Mouse (Mus musculus) brain, adult 2 months (tissue): ENCODE measurements around the gene Pcbp2.

ENCODE experiments used
- DNase-seq: peaks from one replicate; pipeline ENCODE4 v3.0.0; 2011; ENCODE audit warnings: low read depth, low spot score

Gene Pcbp2

DNA sequence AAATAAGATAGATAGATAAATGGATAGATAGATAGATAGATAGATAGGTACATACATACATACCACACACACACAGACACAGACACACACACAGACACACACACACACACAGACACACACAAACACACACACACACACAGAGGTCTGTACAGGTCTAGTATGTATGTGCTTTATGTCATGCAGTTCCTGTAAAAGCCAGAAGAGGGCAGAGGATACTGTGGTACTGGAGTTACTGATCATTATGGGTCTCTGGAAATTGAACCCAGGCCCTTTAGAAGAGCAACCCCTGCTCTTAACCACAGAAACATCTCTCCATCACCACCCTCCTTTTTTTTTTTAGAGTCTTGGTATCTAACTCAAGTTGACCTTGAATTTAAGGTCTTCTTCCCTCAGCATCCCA is 6.7 kb upstream of the Pcbp2 start:
- DNase-seq = peak; percentile 22

DNA sequence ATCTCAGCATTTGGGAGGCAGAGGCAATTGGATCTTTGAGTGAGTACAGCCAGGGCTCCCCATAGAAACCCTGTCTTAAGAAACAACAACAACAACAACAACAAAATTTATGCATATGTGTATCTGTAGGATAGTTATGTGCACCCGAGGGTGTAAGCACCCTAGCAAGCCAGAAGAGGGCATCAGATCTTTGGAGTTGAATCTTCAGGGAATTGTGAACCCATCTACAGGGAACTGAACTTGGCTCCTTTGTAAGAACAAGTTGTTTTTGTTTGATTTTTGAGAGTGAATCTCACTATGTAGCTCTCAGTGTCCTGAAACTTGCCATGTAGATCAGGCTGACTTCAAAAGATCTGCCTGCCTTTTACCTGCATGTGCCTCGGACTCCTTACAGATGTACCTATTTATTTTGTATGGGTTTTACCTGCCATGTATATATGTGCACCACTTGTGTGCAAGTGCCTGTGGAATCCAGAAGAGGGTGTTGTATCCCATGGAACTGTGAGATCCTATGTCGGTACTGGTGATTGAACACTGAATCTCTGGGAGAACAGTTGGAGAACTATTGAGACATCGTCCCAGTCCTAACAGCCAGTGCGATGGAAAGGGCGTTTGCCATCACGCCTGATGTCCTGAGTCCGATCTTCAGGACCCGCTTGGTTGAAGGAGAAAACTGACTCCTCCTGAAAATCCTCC is 1.5 kb upstream of the Pcbp2 start:
- no peak for DNase-seq

DNA sequence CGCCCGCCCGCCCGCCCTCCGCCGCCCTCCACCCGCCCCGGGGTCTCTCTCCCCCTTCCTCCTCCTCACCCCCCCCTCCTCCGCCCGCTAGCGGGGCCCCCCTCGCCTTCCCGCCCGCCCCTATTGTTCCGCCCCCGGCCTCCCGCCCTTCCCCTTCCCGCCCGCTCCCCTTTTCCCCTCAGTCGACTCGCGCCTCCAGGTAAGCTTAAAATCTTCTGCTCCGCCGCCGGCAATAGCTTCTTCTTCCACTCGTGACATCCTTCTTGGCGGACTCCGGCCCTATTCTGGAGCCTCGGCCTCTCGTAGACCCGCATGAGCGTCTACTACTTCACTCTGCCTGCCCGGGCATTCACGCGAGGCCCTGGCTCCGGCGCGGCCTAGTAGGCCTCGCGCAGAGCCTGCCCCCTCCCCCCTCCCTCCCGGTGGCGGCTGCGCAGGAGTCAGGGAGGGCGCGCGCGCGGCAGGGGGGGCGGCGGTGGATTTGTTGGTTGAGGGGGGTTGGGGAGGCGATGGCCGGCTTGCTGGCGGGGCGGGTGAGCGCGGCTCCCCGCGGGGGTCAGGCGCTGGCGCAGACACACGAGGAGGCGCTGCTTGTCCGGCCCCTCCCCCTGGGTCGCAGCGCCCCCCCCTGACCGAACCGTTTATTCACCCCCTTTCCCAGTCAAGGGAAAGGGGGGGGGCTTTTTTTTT is 411 bp downstream of the Pcbp2 start:
- peak; percentile 93 for DNase-seq

DNA sequence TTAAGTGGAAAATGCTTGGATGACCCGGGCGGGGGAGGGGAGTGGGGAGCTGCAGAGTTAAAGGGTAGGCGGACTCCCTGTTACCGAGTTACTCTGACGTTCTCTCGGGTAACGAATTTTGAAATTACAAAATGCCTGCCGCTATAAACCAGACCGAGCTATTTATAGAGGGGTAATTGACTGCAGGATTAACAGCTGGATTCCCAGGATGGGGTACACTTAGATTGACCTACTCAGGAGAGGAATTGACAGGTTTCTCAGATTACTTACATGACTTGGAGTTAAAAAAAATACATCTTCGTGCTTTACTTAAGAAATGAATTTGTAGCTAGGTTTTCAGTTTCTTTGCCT is 931 bp downstream of the Pcbp2 start:
- DNase-seq = no peak

DNA sequence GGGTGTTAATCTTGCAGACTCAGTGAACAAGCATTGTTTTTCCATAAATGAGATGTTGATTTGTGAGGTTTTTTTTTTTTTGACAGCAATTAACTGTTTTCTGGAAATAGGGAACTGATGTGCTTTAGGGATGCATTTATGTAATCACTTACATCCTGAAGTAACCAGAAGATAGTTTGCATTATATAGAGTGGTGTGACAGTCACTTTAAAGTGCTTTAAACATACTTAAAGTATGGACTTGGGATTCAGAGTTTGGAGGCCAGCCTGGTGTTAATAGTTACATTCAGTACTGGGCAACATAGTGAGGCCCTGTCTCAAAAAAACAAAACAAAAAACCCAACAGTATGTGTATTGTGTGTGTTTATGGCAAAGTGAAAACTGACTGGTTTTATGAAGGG is 1.4 kb downstream of the Pcbp2 start:
- no peak for DNase-seq

DNA sequence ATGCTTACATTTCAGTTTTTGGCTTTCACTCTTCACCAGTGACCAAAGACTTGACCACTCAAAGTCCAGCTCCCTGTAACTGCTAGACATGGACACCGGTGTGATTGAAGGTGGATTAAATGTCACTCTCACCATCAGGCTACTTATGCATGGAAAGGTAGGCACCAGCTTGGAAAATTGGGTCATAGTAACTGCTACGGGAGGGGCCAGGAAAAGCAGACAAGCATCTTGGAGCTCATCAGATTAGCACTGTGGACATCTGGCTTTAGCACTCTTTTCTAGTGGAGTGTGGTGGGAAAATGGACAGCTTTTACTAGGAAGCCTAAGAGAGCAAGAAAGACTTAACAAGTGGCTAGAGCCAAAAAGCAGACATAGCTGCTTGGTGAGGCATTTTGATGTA is 2.9 kb downstream of the Pcbp2 start:
- peak; percentile 53 for DNase-seq

DNA sequence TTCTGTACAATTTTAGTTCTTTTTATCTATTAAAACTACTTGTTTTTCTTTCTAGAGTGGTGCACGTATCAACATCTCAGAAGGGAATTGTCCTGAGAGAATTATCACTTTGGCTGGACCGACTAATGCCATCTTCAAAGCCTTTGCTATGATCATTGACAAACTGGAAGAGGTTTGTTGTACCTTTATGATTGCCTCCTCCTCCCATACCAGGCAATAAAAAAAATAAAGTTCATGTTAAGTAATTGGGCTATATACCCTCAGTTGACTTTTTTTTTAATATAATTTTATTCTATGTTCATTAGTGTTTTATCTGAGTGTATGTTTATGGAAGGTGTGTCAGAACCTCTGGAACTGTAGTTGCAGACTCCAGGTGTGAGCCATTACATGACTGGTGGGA is 4.2 kb downstream of the Pcbp2 start:
- DNase-seq = no peak

DNA sequence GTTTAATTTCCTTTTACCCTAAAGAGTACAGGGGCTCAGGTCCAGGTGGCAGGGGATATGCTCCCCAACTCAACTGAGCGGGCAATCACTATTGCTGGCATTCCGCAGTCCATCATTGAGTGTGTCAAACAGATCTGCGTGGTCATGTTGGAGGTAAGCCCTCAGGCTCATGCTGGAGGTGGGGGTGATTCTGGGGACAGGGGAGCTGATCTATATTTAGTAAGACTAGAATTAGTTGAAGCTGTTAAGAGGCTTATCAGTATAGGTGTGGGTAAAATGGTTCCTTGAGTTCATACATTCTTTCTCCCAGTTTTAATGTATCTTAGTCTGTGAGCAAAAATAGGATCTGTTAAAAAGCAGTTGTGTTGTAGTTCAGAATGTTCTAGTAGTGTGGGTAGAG is 12.8 kb downstream of the Pcbp2 start:
- DNase-seq = no peak

DNA sequence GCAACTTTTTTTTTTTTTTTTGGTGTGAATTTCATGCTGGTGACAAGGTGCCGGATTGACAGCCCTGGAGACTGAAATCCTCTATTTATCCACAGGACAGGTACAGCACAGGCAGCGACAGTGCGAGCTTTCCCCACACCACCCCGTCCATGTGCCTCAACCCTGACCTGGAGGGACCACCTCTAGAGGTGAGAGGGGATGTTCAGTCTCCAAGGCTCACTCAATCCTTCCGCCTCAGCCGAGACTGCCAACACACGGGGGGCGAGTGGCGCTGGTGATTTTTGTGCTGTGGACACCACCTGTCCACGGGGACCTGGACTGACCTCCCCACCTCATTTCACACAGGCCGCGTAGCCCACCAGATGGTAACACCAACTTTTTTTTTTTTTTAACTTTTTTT is 15.5 kb downstream of the Pcbp2 start:
- DNase-seq = no peak

DNA sequence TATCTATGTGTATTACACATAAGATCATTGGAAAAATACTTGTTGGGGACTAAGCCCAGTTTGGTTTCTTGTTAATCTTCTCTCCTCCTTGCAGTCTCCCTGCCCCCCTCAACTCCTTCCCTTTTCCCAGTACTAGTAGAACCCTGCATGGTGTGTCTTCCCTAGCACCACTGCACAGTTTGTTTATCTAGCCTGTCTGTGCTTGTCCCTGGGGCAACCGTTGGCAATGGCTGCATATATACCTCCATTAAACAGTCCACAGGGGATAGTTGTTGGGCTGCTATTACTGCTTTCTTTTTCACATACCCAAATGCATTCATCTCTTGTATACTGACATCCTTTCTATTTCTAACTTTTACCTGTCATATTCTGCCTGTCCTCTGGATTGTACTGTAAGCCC is 17.3 kb downstream of the Pcbp2 start:
- DNase-seq = no peak

DNA sequence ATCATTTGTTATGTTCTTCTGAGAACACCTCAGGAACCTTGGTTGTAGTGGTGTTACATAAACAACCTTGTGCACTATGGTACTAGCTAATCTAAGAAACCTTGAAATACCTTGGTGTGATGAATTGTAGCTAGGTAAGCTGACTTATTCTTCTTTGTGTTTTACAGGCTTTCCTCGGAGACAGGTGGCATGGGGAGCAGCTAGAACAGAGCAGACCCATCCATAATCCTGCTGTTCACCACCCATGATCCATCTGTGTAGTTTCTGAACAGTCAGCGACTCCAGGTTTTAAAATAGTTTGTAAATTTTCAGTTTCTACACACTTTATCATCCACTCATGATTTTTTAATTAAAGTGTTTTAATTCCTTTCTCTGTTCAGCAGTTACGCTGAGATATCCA is 28.0 kb downstream of the Pcbp2 start:
- DNase-seq = peak; percentile 61

DNA sequence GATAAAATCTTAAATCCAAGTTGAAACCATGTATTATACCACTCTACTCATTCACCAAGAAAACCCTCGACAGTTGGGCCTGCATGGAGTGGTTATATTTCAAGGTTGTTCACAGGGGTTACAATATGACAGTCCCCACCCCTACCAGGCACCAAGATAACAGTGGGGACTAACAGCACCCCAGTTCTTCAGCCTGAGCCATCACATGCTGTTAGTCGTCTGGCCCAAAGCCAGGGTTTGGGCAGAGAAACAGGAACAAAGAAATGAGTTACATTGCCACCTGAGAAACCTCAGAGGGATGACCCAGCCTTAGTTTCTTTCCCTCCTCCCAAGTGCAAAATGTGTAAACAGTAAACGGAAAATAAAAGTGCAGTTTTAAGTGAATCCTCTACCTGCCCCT is 29.0 kb downstream of the Pcbp2 start:
- DNase-seq = peak; percentile 47

DNA sequence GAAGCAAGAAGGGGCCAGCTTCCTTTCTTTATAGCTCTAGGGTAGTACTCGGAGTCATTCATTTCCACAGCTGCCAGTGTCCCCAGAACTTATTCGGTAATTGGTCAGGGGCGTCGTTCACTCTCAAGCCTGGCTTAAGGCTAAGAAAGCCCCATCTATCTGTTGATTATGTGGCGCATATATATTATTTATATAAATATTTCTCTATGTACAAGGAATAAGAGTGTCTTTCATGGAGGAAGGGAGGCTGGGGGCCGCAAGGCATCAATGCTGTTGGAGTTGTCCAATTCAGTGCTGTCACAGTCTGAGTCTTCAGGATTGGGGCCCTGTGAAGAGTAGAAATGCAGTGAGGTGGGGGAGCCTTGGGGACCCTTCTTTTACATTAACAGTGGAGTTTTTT is 29.5 kb downstream of the Pcbp2 start:
- no peak for DNase-seq

DNA sequence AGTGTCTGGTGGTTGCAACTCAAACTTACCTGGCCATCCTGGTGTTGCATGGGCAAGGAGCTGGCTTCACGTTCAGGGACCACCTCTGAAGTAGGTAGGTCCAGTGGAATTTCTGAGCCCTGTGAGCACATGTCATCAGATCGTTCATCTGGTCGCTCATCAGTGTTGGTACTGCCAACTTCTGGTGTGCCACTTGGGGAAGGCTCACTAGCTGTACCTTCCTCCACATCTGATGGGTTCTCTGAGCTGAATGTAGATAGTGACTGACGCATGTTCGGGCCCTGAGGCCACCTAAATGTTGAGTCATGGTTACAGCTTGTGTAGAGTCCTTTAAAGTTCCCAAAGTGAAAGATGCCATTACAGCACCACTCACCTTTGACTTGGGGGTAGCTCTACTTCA is 30.1 kb downstream of the Pcbp2 start:
- DNase-seq = no peak

DNA sequence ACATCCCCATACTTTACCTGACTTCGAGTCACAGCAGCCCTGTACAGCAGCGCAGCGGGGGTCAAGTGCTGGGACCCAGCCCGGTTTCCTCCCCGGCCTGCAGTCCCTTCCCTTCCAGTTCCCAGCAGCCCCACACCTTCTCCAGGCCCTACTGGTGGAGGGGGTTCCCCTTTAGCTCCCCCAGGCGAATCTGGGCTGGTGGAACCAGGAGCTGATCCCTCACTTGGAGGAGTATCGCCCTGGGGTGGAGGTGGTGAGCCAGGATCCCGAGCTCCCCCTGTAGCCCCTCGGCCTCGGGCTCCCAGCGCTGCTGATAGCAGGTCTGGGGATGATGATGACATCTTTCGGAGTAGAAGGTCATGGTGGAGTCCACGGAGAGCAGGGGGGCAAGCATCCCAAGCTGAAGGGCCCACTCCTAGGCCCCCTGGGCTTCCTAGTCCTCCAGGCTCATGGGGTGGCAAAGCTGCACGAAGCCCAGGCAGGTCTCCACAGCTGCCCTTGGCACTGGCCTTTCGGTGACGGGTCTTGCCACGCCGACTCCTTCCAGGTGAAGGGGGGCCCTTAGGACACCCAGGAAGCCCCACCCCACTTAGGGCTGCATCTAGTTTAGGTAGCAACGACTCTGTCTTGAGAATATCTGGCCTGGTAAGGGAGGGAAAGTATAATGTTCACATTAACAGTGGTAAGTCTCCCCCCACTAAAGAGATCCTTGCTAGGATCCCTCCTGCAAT is 30.9 kb downstream of the Pcbp2 start:
- no peak for DNase-seq

DNA sequence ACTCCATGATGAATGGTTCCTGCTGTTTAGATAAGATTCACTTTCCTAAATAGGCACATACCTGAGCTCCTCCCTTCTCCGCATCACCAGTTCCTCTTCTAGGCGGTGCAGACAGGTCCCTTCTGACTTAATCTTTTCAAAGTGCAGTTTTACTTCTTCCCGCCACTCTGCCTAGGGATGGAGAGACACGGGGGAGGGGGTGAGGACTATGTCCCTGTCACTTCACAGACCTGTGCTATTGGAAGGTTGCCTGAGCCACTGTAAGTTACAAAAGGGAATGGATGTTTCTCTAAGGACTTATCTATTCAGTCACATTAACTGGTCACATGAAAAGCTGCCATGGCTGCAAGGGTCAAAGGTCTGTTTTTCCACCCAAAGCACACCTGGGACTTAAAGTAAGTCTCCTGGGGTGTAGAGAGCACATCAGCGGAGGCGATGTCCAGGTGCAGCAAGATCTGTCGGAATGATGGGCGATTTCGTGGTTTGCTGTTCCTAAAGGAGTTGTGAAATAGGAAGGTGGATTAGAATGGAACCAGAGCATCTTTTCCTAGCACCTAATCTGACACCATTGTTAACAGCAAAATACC is 32.0 kb downstream of the Pcbp2 start:
- no peak for DNase-seq

DNA sequence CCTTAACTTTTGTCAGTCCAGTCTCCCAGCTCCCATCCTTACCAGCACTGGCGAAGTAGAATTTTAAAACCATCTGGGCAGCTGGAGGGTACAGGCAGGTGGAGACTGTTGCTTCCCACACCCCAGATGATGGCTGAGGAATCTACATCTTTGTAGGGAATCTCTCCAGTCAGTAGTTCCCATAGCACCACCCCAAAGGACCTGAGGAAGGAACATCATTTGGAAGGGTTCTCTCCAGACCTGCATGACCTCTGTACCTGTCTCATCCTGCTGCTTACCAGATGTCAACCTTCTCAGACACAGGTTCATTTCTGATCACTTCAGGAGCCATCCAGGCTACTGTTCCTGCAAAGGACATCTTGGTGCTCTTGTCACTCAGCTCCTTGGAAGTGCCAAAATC is 33.1 kb downstream of the Pcbp2 start, which contains the start of gene Gm10337:
Gene Gm10337 (plus strand): TSS at position 276 of the 400 bp plus-strand sequence.
- no peak for DNase-seq

DNA sequence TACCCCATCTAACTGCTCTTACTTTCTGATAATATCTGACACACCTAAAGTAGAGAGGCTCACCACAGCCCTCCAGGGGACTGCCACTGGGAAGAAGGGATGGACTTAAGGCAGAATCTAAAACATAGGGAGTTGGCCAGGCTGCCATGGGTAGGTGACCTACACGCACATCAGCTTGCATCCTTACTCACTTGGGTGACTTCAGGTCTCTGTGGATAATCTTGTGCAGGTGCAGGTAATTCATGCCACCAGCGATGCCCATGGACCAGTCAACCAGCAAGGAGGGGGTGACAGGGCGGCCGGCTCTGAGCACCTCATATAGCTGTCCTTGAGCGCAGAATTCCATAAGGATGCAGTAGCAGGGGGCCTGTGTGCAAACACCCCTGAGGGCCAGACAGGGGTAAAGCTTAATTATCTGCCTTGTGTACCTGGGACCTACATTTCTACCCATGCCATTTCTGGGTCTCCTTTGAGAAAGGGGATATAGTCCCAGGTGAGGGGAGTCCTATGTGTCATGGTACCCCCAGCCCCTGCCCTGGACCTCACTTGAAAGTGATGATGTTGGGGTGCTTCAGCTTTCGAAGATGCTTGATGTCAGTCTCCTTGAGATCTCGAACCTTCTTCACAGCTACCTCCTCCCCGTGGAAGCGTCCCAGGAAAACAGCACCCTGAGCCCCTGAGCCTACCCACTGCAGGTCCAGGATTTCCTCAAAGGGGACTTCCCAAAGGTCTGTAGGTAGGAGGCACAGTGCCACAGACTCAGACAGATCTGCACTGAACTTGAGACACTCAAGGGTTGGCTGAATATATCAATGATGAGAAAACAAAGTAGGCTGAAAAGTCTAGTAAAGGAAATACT is 33.8 kb downstream of the Pcbp2 start:
- DNase-seq = no peak

DNA sequence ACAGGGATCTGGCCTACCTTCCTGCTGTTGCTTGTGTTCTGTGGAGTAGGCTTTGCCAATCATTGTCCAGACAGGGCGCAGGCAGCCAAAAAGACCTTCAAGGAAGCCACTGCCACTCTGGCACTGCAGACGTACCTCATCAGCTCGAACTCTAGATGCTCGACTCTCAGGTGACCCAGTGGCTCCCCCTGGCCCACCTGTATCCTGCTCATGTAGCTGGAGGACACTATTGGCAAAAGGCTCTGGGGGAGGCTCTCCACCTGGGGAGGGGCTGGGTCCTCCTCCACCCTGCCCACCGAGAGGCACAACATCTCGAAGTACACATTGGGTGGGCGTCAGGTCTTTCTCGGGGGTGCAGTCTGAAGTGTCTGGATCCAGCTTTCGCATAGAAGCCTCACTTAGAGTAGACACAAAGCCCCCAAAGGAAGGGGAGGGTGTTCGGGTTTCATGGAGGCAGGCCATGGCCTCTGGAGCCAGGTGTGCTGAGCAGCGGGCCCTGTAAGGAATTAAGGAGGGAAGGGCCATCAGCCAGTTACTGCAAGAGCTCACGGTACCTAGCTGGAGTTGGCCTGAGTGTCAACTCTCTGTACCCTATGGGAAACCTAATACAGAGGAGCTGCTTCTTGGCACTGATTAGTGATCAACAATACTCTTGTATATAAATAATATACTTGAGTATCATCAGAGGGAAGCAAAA is 34.9 kb downstream of the Pcbp2 start:
- no peak for DNase-seq

DNA sequence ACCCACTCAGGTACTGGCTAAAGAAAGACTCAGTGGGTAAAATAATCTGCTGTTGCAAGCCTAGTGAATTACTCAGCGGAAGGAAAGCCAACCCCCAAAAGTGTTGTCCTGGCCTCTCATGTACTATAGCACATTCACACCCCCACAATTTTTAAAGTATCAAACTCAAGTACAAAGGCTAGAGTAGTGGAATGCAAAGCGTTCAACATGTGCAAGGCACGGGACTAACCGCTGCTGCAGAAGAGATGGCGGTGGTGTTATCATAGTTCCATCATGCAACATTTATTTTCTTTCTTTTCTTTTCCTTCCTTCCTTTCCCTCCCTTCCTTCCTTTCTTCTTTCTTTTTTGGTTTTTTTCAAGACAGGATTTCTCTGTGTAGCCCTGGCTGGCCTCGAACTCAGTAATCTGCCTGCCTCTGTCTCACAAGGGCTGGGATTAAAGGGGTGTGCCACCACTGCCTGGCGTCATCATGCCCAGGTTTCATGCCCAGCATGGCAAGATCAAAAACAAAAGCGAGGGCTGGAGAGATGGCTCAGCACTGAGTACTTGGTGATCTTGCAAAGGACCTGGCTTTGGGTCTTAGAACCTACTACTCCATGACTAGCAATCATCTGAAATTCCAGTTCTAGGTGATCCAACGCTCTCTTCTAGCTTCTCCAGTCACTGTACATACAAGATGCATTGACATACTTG is 35.6 kb downstream of the Pcbp2 start:
- DNase-seq = no peak
